Mouse (Mus musculus): ENCODE data around the gene Lrtm1. TPM values are rescaled to one million over a fixed set of nuclear protein-coding genes. Genes with fewer than 3 reads are reported as not detected.

The Lrtm1 gene
- polyA plus RNA-seq, 1 experiment = not detected

DNA sequence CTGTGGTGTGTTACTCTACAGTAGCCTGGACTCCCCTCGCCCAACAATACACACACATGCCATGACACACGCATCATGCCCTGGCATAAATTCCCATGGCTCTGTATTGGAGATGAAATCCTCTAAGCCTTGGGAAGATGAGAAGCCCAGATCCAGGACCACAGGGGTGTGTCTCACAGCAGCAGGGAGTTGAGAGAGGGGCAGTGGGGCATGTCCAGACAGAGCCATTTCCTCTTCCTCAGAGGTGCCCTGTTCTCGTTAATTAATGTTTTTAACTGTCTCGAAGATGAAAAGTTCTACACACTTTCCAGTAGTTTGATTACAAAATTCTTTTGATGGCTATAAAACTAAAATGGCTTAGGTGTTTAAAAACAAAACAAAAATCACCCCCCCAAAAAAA lies 62.2 kb downstream of the Lrtm1 start:
- no peak for TF ChIP-seq GATA1 (IDR thresholded peaks at IDR 0.05; ENCODE audit: low read length)

DNA sequence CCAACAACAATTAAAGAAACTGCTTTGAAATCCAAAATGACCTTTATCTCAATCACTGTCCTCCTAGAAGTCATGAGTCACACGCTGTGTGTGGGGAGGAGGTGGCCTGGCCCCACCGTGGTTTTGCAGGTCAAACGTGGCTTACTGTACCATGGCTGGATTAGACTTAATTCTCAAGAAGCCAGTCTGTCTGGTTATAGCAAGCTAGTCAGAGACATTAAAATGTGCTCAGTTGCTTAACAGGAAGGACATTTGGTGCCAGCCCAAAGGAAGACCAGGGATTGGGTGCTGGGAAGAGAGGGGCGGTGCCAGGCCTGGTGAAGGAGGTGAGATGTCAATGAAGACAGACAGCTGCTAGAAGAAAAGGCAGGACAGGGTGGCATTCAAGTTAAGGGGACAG lies 62.6 kb downstream of the Lrtm1 start:
- no peak for TF ChIP-seq GATA1 (IDR thresholded peaks at IDR 0.05; ENCODE audit: low read length)

DNA sequence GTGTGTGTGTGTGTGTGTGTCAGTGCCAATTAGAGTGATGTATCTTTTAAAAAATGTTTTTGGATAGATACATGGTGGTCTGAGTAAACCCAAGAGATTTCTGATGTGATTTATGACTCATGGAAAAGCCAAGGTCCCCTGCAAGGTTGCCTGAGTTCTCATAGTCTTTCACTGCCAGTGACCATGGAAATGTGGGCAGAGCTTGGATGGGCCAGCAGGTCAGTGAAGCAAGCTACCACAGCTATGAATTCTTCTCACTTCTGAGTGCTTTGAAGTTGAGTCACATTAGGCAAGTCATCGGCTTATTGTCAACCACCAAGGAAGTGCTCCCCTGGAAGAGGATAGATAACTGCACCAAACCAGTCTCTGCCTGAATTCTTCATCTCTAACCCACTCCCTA lies 64.2 kb downstream of the Lrtm1 start:
- no peak for TF ChIP-seq GATA1 (IDR thresholded peaks at IDR 0.05; ENCODE audit: low read length)

Measured in G1E-ER4 (cell line).